Mouse (Mus musculus): ENCODE measurements around the gene Nktr.
A peak's percentile ranks its signal among the peaks of the same experiment; 100 is the strongest.

Gene Nktr

DNA sequence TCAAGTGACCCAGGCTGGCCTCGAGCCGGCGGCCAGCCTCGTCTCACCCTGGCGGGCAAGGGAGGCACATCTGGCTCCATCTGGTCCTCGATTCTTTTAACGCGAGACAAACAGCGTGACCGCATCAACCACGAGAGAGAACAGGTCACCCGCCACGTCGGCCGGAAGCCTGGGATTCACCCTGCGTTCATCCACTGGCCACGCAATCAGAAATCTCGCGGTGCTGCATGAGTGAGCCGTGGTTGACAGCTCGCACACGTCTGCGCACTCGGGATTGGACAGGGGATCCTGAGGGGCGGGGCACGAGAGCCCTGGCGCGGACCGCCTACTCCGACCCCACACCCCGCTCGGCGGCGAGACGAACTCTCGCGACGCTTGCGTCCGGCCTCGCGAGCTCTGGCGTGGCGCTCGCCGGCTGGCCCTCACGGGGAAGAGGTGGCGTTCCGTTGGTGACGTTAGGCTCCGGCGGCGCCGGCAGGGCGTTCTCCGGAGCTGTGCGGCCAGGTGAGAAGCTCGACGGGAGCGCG lies at the start of gene Nktr:
Nktr (plus strand) TSS at position 378 of the 527 bp plus-strand sequence.
- DNase-seq: peak; percentile 96 to 98

DNA sequence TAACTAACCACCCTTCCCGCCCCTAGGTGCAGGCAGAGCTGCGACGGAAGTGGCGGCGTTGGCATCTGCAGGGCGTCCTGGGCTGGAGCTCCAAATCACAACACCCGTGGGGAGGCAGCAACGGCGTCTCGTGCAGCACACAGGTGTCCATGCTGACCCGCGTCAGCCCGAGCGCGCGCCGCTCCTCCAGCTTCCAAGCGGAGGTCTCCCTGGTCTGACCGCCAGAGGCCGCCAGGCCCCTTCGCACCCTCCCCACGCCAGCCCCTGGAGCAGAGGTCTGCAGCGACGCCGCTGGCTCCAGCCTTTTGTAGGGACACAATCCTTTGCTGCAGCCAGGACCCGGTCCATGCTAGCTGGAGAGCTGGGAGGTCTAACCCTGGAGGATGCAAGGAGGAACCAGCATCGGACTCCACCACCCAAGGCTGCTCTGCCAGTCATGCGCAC lies 49.6 kb upstream of the Nktr start:
- DNase-seq: peak; percentile 78 to 82

DNA sequence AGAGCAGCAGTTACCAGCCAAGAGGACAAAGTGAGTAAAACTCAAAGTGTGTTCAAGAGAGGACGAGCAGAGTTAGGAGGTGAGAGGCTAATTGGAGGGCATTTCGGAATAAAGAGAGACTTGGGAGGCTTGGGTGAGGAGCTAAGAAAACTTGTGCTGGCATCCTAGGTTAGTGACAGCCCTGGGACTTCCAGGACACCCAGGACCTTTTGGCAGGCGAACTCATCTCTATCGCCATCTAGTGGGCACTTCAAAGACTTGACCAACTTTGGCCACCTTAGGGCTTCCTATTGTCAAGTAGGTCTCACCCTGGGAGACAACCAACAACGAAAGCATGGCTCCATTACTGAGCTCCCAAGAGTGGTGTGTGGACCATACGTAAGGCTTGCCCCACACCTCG lies 47.7 kb upstream of the Nktr start:
- peak in 1 of 2 experiments; percentile 17 for DNase-seq

DNA sequence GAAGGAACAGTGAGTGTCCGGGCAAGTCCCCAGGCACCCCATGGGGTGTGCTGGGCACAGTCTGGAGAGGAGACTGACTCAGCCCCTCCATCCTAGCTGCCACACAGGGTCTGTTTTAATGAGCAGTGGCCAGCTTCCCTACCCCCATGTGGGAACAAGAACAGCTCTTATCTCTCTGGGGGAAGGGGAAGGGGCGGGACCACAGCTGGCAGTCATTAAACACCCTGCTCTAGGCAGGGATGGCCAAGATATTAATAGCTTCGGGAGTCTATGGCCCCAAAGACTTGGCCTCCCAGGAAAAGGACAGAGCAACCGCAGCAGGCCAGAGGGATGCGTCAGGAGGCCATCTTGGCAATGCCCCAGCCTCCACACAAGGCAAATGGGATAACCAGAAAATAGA lies 46.7 kb upstream of the Nktr start:
- DNase-seq: no peak

DNA sequence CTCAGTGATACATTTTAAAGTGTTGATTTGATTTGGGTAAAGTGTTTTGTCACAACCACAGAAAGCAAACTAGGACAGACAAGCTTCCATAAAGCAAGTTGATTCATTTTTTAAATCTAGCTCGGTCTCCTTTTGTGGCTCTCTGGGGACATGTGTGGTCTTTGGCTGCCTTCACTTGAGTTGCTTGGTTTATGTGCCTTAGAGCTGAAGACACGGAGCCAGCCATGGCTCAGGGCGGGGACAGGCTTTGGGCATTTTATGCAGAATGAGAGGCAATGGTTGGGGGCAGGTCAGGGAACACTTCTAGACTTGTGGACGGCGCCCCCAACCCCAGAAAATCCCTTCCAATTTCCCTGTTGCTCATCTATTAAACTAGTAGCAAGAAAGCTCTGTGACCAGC lies 45.3 kb upstream of the Nktr start:
- no peak for DNase-seq

DNA sequence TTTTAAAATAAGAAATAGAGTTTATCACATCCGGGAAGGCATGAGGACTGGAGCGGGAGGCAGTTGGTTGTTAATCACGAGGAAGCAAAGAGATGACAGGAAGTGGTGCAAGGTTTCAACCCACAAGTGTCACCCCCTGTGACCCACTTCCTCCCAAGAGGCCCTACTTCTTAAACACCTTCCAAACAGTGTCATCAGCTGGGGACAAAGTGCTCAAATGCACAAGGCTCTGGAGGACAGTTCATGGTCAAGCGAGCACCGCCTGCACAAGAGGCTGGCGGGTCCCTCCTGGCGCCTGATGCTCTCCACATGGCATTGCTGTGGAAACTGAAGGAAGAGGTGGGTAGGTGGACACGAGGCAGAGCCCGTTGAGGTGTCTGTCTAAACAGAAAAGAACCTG lies 44.0 kb upstream of the Nktr start:
- peak; percentile 75 to 82 for DNase-seq

DNA sequence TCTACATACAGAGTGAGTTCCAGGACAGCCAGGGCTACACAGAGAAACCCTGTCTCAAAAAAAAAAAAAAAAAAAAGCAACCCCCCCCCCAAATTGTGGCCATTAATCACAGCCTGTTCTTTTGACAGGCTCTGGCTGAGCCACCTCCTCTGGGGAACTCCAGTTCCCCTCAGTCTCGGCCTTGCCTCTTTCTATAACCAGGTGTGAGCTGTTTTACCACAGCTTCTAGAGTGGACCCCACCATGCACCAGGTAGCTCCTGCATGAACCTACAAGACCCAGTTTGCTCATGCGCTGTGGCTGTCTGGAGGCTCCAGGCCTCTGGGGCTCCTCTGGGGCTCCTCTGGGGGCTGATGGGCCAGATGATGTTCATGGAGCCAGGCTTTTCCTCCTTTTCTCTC lies 43.4 kb upstream of the Nktr start:
- DNase-seq: peak; percentile 23 to 39

DNA sequence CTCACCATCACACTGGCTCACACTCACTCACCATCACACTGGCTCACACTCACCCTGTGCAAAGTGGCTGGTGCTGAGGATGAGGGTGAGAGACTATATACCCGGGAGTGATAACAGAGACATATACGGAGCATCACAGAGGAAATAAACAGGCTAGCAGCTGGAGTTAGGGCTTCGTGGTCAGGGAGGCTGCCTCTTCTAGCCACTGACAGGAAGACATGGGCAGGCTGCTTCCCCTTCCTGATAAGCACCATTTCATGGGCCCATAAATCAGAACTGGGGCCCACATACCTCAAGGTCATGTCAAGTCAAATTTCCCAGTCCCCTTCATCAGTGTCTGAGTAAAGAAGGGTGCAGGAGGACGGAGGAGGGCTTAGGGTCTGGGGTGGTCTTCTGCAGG lies 41.9 kb upstream of the Nktr start:
- no peak for DNase-seq

DNA sequence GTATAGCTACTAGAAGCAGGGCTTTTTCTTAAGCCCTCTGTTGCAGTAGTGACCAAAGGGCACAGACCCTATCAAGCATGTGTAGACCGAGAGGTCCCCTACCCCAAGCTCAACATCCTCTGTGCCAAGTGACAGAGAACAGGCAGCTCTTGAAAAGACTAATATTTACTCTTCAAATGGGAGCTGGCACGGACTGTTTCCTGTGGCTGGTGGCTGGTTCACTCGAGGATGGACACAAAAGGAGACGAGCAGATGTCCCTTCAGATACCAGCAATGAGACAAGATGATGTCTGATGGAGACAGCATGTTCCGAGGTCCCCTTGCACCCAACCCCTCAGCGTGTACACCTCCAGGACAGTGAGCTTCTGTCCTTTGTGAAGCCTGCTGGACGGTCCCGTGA lies 41.5 kb upstream of the Nktr start:
- DNase-seq: no peak

DNA sequence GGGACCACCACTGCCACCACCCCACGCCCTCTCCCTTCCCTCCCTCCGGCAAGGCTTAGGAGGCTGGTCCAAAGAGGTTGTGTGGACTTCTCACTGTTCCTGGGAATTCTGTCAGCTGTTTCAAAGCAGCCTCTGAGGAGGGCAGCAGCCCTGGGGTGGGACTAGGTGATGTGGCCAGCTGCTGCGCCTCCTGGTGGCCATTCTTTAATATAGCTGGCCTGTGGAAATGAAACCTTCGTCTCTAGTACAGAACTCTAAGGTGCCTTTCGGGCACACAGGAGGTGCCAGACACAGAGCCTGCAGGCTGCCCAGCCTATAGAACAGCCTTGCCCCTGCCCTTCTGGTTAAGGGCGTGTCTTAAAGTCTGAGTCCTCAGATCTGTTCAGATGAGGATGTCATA lies 39.4 kb upstream of the Nktr start:
- peak; percentile 51 to 63 for DNase-seq

DNA sequence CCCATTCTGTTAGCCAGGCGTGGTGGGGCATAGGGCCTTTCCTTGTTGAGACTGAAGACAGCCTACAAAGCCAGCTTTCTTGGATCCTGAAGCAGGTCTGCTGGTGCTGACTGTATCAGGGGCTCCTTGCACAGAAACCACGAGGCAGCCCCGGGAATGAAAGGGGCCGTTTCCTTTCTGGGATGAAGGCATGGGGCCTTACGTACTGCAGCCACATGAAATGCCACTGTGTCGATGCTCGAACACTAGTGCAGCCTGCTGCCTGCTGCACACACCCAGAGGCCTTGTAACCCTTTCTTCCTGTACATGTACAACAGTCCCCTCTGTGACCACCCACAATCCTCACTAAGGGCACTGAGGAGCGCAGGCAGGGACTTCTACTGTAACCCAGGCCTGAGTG lies 37.8 kb upstream of the Nktr start:
- no peak for DNase-seq

DNA sequence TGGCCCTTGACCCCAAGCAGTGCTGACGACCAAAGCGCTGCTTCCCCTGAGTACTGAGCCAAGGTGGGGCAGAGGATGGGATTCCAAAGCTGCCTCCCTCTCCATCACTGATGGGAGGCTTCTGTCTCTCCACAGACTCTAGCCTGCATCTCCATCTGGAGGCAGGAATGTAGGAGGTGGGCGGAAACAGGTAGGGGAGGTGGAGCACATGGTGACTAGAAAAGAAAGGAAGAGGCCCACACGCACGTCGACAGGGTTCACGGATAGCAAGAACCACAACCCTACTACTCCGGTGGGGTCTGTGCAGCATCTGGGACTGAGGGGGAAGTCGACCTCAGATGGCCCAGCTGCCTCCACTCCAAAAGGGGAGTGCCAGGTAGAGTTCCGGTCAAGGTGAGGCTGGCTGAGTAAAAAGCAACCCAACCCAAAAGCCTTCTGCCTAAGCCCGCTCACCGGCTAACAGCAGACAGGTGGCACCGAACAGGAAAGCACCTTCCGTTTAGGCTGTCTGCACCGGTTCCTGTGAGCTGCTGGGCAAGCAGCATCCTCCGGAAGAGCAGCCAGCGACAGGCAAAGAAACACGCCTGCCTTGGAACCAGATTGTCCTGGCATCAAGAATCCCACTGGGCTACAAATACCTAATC lies 36.8 kb upstream of the Nktr start:
- DNase-seq: peak; percentile 59 to 73

DNA sequence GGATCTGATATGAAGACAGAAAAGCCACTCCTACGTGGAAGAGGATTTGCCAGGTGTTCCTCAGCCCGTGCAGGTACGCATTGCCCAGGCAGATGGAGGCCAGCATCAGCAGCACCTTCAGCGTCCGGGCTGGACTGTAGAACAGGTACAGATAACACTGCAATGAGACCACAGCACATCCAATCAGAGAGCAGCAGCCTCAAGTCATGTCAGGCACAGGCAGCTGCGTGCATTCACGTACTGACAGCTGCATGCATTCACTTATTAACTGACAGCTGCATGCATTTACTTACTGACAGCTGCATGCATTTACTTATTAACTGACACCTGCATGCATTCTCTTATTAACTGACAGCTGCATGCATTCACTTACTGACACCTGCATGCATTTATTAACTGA lies 34.3 kb upstream of the Nktr start:
- no peak for DNase-seq

DNA sequence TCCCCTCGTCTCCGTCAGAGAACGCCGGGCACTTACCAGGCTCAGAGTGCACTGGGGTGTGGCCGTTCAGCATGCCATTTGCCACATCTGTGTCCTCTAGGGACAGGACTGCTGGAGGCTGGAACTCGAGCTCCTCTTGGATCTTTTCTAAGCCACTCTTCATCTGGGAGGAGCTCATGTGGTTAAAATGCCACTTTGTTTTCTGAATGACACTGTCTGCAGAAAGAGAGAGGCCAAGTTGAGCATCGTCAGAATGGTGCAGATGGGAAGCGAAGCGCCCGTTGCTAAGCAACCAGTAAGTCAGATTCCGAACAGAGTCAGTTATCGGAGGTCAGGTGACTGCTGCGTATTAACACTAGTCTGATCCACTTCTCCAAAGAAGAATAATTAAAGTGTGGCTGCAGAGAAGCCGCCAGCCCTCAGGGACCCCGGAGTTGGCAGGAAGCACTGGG lies 28.7 kb upstream of the Nktr start:
- DNase-seq: no peak

DNA sequence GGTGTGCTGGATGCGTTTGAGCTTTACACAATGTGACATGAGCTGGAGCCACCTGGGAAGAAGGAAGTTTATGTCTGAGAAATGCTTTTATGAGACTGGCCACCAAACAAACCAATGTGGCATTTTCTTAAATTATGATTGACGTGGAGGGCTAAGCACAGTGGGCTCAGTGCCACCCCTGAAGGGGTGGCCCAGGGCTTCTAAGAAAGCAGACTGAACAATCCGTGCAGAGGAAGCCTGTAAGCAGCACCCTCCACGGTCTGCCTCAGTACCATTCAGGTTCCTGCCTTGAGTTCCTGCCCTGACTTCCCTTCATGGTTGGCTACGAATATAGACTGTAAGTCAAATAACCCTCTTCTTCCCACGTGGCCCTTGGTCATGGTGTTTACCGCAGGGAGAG lies 28.2 kb upstream of the Nktr start:
- no peak for DNase-seq

DNA sequence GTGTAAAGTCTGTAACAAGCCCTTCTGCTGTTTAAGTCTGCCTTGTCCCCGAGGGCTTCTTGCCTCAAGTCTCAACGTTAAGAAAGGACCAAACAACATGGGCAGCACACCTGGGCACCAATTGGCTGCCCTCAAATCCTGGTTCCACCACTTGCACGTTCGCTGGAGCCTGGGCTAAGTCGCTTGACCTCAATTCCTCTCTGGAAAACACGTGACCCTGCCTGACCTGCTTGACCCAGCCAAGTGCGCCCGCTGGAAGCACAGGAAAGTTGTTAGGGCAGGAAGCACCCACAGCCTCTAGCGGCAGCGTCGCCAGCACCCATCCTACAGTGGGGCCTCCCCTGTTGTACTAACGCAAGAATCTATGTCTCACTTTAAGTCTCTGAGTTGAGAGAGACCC lies 24.2 kb upstream of the Nktr start:
- DNase-seq: no peak

DNA sequence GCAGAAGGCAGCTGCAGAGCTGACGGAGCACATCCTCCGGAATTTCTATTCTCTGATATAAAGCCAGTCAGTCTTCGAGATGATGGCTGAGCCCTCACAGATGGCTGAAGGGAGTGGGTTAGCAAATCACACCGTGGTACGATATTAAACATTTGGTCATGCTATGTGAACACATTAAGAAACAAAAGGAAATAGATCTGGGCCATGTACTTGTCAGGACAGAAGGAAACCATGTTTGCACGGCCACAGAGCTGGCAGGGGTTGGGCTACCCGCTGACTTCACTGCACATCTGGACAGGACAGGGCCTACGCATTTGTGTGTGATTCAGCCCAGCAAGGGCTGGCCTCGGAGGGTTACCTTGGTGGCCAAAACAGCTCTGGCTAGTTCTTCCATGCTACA lies 22.3 kb upstream of the Nktr start:
- DNase-seq: no peak

DNA sequence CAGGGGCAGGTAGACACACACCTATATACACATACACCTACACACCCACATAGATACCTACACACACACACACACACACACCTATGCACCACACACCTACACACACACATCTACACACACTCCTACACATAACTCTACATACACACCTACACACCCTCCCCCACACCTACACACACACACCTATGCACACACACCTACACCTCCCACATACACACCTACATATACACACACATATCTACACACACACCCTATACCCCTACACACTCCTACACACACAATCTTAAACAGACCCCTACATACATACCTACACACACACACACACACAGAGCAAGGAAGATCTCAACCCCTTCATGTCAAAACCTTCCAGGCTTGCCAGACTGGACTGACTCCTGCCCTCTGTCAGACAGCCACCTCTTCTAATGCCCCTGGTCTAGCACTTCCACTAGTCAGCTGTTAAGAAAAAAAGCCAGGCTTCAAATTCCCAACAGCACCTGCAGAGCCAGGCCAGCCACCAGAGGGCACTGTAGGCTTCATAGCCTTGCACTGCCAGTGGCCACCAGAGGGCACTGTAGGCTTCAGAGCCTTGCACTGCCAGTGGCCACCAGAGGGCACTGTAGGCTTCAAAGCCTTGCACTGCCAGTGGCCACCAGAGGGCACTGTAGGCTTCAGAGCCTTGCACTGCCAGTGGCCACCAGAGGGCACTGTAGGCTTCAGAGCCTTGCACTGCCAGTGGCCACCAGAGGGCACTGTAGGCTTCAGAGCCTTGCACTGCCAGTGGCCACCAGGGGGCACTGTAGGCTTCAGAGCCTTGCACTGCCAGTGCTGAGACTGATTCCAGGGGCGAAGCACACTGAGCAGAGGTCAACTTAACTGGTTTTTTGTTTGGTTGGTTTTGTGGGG lies 21.6 kb upstream of the Nktr start:
- DNase-seq: peak; percentile 59 to 68

DNA sequence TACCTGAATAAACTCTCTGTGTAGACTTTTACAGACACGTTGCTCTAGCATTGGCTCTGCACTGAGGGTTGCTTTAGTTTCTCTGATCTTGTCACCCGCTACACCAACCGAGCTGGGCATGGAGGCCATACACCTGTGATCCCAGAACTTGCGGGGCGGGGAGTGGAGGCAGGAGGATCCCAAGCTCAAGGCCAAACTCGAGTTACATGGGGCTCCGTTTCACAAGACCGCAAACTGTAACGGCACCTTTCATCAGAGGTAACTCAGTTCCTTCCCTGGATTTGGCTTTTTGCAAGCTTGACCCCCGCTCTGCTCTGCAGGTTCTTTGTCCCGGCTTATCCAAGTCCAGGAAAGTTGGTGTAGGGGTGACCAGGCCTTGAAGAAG lies 14.7 kb upstream of the Nktr start:
- DNase-seq: no peak

DNA sequence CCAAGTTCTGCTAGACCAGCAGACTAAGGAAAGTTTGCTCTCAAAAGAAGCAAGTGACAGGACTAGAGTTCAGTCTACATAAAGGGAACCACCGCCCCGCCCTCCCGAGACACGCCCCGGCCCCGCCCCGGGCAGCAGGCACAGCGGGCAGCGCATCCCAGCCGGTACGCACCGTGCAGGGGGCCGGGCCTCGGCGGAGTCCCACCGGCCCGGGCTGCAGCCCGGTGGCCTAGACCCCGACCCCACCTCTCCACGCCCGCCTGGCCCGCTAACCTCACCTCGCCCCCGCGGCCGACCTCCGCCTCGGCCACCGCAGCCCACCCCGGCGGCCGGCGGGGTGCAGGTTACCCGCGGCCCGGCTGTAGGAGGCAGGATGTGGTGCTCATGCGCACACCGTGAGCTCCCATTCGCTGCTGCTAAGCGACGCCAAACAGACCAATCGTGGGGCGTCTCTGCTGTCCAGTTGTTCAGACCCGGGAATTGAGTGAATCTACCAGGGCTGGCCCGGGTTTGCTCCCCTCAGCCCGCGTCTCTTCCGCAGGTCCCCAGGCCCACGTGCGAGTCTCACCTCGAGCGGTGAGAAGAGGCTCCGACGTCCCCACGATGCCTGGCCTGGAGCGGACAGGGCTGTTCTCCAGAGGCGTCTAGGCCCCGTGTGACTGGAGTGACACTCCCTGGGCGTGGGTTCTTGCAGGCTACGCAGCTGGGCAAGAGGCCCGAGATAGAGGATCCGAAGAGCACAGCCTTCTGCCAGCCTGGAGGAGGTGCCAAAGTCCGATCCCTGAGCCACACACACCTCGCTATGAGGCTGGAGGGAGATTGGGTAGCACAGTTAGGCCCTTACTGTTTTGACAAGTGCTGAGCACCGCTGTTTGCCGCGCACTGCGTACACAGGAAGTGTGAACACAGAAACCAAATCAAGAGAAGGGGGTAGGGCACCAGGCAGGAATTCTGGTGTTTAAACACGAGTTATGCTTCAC lies 14.0 kb upstream of the Nktr start, which contains the start of gene Sec22c:
Sec22c (minus strand) TSS at position 845 of the 980 bp plus-strand sequence.
- DNase-seq: peak; percentile 93 to 94

DNA sequence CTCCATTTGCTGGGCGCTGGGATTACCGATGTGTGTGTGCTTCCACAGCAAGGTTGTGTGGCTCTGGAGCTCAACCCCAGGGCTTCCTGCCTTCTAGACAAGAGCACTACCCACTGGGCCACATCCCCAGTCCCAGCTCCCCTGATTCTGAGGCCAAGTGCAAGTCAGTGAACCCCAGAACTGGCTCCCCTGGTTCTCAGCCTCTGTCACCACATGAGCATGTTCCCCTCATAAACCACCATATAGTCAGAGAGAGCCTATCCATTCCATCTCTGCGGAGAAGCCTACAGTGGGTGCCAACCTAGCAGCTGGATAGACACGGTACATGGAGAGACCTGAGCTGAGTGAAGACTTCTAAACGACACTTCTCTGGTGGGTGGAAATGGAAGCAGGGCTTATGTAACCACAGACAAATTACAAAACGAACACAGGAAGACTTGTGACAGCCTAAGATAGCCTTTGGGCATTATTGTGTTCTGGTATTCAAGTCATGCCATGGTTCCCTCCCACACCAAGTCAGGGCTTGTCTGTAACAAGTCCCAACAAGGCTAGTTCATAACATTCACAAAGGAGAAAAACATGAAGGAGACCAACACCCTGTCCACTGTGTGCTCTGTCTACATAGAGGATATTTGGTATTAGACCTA lies 12.8 kb upstream of the Nktr start:
- no peak for DNase-seq

DNA sequence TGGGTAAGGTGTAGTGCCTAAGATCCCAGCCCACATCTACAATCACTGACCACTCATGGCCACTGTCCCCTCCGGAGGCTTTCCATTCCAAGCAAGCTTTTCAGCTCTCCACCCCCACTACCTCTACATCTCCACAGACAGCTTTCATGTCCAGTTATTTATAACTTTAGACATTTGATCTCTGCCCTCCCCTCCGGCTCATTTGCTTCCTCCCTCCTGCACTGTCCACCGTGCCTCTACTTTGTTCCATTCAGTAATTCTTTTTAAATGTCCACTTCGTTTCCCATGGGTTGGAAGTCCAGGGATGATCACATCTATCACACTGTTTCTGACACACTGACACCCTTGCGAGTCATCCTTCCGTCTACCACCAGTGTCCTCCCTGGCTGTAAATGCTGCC lies 11.2 kb upstream of the Nktr start:
- no peak for DNase-seq

Data from thymus, postnatal 36 days (tissue).